Mouse (Mus musculus) monocyte, adult 2 months (primary cell): ENCODE data around the gene Cby3.
"Not testable (repeated sequence)": the region's sequence is repeated elsewhere in the genome, so short reads cannot be mapped to it uniquely, and the experiment has no call there.

Experiments
- DNase-seq, 2 experiments: peaks; one replicate each; pipeline ENCODE4 v3.0.0; 2022; ENCODE audit warnings: low spot score in 2 of 2, low read depth in 1 of 2

Cby3 gene

GRCm38 (mm10) chr11:50361282-50361681 lies 7.0 kb downstream of the Cby3 start:
- DNase-seq, result not testable (repeated sequence)

DNA sequence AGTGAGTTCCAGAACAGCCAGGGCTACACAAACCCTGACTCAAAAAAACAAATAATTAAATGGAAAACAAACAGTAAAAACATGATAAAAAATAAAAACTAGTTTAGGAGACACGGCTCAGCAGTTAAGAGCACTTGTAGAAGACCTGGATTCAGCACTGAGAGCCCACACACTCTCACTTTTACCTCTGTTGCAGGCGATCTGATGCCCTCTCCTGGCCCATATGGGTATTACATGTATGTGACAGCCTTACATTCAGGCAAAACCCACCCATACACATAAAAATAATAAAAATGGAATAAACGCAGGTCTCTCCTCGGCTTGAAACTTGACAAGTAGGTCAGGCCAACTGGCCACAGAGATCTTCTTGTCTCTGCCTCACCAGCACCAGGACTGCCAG lies 10.3 kb downstream of the Cby3 start:
- peak in 1 of 2 experiments; percentile 56 for DNase-seq

GRCm38 (mm10) chr11:50365322-50365721 lies 11.1 kb downstream of the Cby3 start:
- DNase-seq, result no peak

DNA sequence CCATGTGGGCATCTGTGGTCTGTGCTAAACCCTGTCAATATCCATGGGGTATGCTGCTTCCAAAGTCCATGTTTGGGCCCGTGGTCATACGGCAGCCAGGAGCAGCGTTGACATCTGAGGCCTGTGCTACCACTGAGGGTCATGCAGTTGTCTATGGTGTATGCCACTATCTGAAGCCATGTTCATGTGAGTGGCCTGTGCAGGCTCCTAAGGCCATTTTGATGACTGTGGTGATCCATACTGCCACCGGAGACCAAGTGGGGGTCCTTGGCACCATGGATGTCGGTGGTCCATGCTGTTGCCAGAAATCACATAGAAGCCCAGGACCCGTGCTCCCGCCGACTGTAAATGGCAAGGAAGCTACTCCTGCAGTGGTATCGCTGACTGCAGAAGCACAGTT lies 13.3 kb downstream of the Cby3 start:
- no peak for DNase-seq

DNA sequence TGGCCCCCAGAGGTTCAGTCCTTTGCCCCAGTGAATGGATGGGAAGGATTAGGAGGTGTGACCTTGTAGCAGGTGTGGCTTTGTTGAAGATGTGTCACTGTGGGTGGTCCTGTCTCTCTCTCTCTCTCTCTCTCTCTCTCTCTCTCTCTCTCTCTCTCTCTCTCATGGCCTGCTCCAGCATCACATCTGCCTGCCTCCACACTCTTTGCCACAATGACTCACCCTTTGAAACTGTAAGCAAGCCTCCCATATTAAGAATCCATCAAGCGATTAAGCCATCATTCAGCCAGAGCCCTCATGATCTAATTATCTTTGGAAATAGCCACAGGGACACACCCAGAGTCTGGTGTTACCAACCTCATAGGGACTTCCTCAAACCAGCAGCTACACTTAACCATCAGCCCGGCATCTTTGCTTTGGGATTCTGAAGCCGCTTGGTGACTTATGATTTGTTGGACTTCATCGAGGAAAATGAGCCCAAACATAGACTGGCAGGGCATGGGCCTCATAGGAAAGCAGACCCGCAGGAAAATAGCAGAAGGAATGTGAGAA lies 15.2 kb downstream of the Cby3 start:
- peak; percentile 45 to 63 for DNase-seq

- DNase-seq, result no peak
These were observed 16.7 kb downstream of the Cby3 start for GRCm38 (mm10) chr11:50370969-50371368.

DNA sequence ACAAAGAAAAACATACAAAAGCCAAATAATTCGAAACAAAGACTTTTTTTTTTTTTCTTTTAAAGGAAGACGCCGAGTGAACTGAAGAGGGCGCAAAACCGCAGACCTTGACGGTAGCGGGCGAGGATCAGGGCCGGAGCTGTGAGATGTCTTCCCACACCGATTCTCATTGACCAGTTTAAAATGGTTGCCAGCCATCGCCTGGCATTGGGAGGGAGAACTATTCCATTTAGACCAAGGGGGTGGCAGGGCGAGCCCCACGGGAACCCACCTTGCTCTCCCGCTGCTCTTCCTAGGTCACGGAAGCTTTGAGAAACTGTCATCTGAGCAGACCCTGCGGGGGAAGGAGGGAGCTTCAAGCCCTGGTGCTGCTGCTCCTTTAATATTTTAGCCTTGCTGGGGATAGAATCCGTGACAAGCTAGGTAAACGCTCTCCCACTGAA lies 17.2 kb downstream of the Cby3 start:
- peak in 1 of 2 experiments; percentile 49 for DNase-seq

DNA sequence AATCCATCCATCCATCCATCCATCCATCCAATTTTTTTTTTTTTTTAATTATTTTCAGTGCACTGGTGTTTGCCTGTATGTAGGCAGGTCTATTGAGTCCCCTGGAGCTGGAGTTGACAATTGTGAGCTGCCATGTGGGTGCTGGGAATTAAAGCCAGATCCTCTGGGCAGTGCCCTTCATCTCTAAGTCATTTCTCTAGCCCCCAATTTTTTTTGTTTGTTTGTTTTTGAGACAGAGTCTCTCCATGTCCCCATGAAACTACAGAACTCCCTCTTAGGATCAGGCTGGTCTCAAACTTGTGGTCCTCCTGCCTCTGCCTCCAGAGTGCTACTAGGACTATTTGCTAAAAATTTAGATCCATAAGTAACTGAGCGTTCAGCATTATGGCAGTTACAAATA lies 17.6 kb downstream of the Cby3 start:
- no peak for DNase-seq

- no peak for DNase-seq
These were observed 18.8 kb downstream of the Cby3 start for GRCm38 (mm10) chr11:50373086-50373485.

- no peak for DNase-seq
These were observed 19.4 kb downstream of the Cby3 start for GRCm38 (mm10) chr11:50373621-50374020.

- no peak for DNase-seq
These were observed 20.2 kb downstream of the Cby3 start for GRCm38 (mm10) chr11:50374286-50375015.

DNA sequence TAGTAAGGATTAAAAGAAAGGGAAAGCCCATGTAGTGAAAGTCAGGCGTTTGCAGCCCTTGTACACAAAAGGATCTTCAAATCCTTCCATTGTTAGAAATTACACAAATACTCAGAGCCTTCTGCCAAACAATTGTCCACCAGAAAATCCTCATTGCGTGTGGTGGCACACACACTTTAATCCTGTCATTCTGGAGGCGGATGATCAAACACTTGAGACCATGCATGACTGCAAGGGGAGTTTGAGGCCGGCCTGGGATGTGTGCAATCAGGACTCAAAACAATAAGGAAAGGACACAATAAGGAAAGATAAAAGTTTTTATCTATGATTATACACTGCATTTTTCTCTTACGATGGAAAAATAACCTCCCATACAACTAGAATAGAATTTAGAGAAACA lies 21.2 kb downstream of the Cby3 start:
- DNase-seq, result no peak

DNA sequence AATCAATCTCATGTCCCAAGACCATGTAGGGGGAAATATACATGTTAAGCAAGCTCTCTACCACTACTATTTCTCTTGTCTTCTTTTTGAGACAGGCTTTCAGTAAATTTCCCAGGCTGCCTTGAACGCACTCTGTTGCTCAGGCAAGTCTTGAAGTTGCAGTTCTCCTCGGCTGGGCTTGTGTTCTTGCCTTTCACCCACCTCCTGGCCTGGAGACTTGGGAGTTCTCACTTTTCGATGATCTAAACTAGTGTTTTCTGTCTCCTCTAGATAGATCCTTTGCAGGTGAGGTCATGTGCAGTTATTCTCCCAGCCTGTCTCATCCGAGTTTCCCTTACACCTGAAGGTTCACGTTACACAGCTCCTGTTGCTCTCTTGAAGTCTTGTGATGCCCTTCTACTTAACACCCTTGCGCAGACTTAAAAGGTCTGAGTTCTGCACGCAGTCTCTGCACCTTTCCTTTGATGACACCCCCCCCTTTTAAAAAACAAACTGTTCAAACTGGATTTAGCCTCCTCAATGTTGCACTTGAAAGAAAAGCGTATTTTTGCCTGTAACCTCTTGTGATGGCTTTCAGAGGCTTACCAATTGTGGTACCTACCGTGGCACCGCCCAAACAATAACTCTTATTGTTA lies 22.0 kb downstream of the Cby3 start:
- no peak for DNase-seq

GRCm38 (mm10) chr11:50376911-50377891 lies 22.9 kb downstream of the Cby3 start, which contains the start of gene Hnrnph1:
Gene Hnrnph1 (plus strand): TSS chr11:50376990.
- DNase-seq, result peak; percentile 94 to 99

GRCm38 (mm10) chr11:50377892-50378684 lies 23.8 kb downstream of the Cby3 start:
- DNase-seq, result peak; percentile 50 to 82

DNA sequence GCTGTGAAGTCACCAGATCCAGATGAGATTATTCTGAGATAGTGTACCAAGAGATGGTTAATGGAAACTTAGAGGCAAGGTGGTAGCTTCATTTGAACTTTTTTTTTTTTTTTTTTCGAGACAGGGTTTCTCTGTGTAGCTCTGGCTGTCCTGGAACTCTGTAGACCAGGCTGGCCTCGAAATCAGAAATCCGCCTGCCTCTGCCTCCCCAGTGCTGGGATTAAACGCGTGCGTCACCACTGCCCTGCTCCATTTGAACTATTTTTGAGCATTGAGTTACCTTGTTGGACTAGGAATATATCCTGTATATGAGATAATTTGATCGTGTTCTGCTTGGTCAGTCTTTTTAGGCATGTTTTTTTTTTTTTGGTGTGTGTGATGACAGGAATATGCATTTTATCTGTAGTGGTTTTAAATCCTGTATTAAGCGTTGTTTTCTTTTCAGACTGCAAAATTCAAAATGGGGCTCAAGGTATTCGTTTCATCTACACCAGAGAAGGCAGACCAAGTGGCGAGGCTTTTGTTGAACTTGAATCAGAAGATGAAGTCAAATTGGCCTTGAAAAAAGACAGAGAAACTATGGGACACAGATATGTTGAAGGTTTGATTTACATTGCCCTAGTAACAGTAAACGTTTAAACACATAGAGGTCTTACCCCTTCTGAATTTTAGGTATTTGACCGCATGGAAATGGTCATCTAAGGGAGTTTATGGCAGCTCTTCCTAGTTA lies 24.9 kb downstream of the Cby3 start:
- DNase-seq, result no peak

GRCm38 (mm10) chr11:50381311-50381710 lies 27.0 kb downstream of the Cby3 start:
- no peak for DNase-seq

DNA sequence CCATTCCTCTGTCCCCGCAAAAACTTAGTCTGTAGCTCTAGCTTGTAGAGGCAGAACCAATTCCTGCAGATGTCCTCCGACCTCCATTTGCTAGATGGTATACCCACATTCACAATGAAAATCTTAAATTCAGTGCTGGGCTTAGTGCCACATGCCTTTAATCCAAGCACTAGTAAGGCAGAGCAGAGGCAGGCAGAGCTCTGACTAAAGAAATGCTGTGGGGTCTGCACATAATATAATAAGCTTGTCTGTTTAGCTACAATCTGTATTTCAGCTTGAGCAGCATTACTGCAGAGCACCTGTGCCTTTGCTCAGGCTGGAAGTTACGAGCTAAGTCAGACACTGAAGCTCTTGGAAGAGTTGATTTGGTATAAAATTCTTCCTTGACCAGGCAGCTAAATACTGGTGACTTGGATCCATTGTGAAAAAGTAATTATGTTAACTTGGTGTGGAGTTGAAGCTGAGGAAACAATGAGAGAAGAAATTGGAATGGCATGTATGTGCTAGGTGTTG lies 33.0 kb downstream of the Cby3 start:
- DNase-seq, result no peak

GRCm38 (mm10) chr11:50387697-50388096 lies 33.4 kb downstream of the Cby3 start:
- no peak for DNase-seq
